Mouse (Mus musculus): Measurements from ENCODE around the gene Ankfn1. TPM values are rescaled to one million over a fixed set of nuclear protein-coding genes. Genes with fewer than 3 reads are reported as not detected.

Ankfn1 gene
- total RNA-seq, 2 experiments from 2014 or later, result not detected

DNA sequence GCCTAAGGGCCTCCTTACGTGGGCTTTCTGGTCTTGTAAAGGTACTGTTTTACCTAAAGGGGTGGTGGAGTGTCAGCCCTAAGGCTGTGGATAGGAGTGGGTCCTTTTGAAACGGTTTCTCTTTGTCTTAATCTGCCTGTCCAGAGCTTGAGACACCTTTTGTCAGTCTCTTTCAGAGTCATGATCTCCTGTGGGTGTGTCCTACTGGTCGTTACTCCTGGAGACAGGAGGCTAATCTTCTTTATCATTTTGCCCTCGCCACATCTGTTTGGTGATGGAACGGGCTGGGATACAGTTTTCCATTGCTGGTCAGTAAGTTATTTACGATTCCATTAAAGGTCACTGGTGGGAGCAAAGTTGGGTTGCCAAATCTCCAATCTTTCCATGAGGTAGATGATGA is 360.7 kb downstream of the Ankfn1 start:
- no peak for DNase-seq (ENCODE audit: low spot score)
- intact Hi-C loops (cut with DNase I), result no loop called here

GRCm38 (mm10) chr11:89408774-89409173 is 368.7 kb downstream of the Ankfn1 start:
- intact Hi-C loops (cut with DNase I), result no loop called here
- DNase-seq (ENCODE audit: low spot score), result no peak

DNA sequence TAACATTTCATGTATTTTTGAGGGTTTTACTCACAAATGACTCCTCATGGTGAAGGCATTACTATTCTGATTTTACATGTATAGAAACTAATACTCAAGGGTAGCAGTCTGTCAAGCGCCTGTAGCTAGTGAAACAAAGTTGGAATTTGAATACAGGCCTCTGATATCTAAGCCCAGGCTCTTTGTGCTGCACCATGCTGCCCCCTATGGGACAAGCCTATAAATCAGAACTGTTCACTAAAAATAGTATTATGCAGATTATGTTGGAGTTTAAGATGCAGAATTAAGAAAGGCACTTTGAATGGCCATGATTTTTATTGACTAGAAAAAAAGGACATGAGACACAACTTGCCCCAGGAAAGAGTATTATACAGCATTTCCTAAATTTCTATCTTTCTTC is 373.0 kb downstream of the Ankfn1 start:
- DNase-seq (ENCODE audit: low spot score), result no peak
- intact Hi-C loops (cut with DNase I), result no loop called here

GRCm38 (mm10) chr11:89403436-89403835 is 374.0 kb downstream of the Ankfn1 start:
- intact Hi-C loops (cut with DNase I), result no loop called here
- no peak for DNase-seq (ENCODE audit: low spot score)

GRCm38 (mm10) chr11:89388851-89389250 is 388.6 kb downstream of the Ankfn1 start:
- intact Hi-C loops (cut with DNase I), result no loop called here
- DNase-seq (ENCODE audit: low spot score), result no peak

DNA sequence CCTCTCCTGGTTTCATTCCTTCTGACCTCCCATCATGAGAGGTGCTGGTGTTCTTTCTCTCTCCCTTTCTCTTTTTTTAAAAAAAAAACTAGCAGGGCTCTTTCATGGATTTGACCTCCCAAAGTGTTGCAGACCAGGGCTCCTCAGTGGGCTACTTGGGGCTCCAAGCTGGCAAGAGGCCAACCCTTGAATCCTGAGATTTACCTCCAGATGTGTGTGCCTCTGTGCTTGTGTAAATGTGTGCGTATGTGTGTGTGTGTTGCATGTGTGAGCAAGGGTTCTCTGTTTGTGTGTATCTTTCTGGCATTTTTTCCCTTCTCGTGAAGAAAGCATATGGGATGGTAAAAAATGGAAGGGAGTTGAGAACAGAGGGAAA is 394.8 kb downstream of the Ankfn1 start:
- intact Hi-C loops (cut with DNase I), result no loop called here
- DNase-seq (ENCODE audit: low spot score), result no peak

- no peak for DNase-seq (ENCODE audit: low spot score)
- intact Hi-C loops (cut with DNase I), result no loop called here
Measured at GRCm38 (mm10) chr11:89381782-89382633, 395.4 kb downstream of the Ankfn1 start.

DNA sequence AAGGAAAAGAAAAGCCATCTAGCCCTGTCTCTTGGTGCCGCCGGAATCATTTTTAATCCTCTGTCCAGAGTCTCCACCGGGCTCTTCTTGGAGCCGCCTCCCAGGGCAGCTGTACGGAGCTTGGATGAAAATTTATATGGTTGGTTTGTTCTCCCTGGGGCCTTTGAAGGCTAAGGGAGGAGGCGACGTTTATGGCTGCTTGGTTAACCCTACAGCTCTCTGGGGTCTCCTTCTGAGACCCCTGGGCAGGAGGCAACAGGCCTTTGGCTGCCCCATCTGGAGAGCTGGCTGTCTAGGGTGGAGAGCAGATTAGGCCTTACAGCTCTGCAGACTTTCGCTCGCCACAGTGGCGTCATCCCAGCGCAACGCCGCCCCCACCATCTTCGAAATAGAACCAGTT is 406.5 kb downstream of the Ankfn1 start:
- intact Hi-C loops (cut with DNase I), result no loop called here
- DNase-seq (ENCODE audit: low spot score), result no peak

GRCm38 (mm10) chr11:89370373-89370772 is 407.1 kb downstream of the Ankfn1 start:
- intact Hi-C loops (cut with DNase I), result no loop called here
- DNase-seq (ENCODE audit: low spot score), result no peak

DNA sequence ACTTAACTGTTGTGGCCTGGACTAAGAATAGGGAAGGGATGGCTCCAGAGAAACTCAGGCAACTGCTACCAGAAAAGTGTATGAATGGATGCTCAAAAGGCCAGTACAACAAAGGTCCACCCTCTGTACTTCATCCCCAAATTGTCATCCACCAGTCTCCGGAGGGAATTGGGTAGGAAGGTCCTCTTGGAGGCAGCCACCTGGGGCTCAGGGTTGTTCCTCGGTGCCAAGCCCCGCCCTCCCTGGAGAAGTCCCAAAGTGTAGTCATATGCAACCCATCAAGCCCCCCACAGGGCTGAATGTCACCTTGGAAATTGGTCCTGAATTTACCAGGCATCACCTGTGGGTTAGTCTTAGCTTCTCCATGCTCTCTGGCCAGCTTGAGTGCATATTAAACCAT is 413.5 kb downstream of the Ankfn1 start:
- intact Hi-C loops (cut with DNase I), result no loop called here
- DNase-seq (ENCODE audit: low spot score), result no peak

- DNase-seq (ENCODE audit: low spot score), result no peak
- intact Hi-C loops (cut with DNase I), result no loop called here
Measured at GRCm38 (mm10) chr11:89360895-89361294, 416.6 kb downstream of the Ankfn1 start.

- intact Hi-C loops (cut with DNase I), result no loop called here
- no peak for DNase-seq (ENCODE audit: low spot score)
Measured at GRCm38 (mm10) chr11:89358546-89358945, 418.9 kb downstream of the Ankfn1 start.

GRCm38 (mm10) chr11:89356479-89356878 is 421.0 kb downstream of the Ankfn1 start:
- DNase-seq (ENCODE audit: low spot score), result no peak
- intact Hi-C loops (cut with DNase I), result no loop called here

DNA sequence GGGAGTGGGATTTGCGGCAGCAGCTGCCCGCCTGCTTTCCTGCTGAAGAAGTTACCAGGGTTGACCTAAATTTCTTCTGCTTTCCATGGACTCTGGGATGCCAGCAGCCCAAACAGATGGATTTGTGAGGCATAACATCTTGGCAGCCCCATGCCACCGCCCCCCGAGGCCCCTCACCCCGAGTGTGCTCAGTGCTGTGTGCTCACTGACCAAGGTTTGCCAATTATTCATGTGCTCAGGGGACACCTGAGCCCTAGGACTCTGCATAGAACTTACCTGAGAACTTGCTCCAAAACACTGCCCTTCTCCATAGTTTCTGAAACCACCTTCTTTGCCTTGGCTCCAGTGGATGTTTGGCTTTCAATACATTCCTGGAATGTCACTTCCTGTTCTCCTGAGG is 421.4 kb downstream of the Ankfn1 start:
- no peak for DNase-seq (ENCODE audit: low spot score)

GRCm38 (mm10) chr11:89340238-89340637 is 437.2 kb downstream of the Ankfn1 start:
- intact Hi-C loops (cut with DNase I), result no loop called here
- DNase-seq (ENCODE audit: low spot score), result no peak

More for the DNA sequence above, 421.4 kb downstream of the Ankfn1 start:
- intact Hi-C loops (cut with DNase I), result no loop called here

Other genes with a start within 250 kb of the Ankfn1 start
- 1 to 10 TPM; 4.0 TPM for gene Pctp, start 225.2 kb upstream of the Ankfn1 start, total RNA-seq (2021)

All from heart, postnatal 25 days (tissue).